Mouse (Mus musculus) heart, embryonic 11.5 days (tissue): Measurements from ENCODE around the gene Gm20696. TPM values are rescaled to one million over a fixed set of nuclear protein-coding genes. Genes with fewer than 3 reads are reported as not detected.

Experiments
- ATAC-seq: fragments of 200-750 bp; cut with Nextera tagmentation; replicated peaks from 2 replicates; pipeline ENCODE4 v1.8.0; 2017; ENCODE audit warnings: moderate library complexity; ENCODE audit not compliant: insufficient number of reproducible peaks, low FRiP score, low TSS enrichment
- H3K27ac ChIP-seq: fragments of 300-500 bp; sonication (generic); 2 replicates; pipeline ENCODE4 v1.5.1; 2014; ENCODE audit warnings: mild to moderate bottlenecking, low read depth, low read length
- H3K27me3 ChIP-seq: fragments of 300-500 bp; sonication (generic); 2 replicates; pipeline ENCODE4 v1.6.1; 2014; ENCODE audit warnings: mild to moderate bottlenecking, low read length, mixed read lengths; ENCODE audit not compliant: control insufficient read depth, insufficient read depth
- H3K36me3 ChIP-seq: fragments of 300-500 bp; sonication (generic); 2 replicates; pipeline ENCODE4 v1.6.1; 2014; ENCODE audit warnings: mild to moderate bottlenecking, low read length, moderate library complexity, mixed read lengths; ENCODE audit not compliant: control insufficient read depth, insufficient read depth
- H3K4me1 ChIP-seq: fragments of 300-500 bp; sonication (generic); 2 replicates; pipeline ENCODE4 v1.6.1; 2014; ENCODE audit warnings: low read length; ENCODE audit not compliant: control insufficient read depth, insufficient read depth
- H3K4me2 ChIP-seq: fragments of 300-500 bp; sonication (generic); 2 replicates; pipeline ENCODE4 v1.6.1; 2014; ENCODE audit warnings: mild to moderate bottlenecking, moderate library complexity
- H3K4me3 ChIP-seq: fragments of 300-500 bp; sonication (generic); 2 replicates; pipeline ENCODE4 v1.5.1; 2014; ENCODE audit warnings: low read depth, low read length
- H3K9ac ChIP-seq: fragments of 300-500 bp; sonication (generic); 2 replicates; pipeline ENCODE4 v1.6.1; 2014; ENCODE audit warnings: mild to moderate bottlenecking, low read depth, low read length, moderate library complexity
- H3K9me3 ChIP-seq: fragments of 300-500 bp; sonication (generic); replicated peaks from 2 replicates; pipeline ENCODE4 v1.6.1; 2016; ENCODE audit warnings: low read length; ENCODE audit not compliant: control insufficient read depth
- WGBS: fragments of 180-500 bp; shearing (Covaris S2); extraction: QIAGEN DNeasy Blood & Tissue Kit; methylation state at CpG from one replicate; pipeline ENCODE4 v1.1.7; 2014; ENCODE audit not compliant: insufficient replicate concordance; 5-methylcytosine and 5-hydroxymethylcytosine counted together
- polyA plus RNA-seq: library from polyadenylated mRNA; unstranded; fragments of >200 nt; fragmentation: Nextera tagmentation; extraction: Ambion mirVana; gene quantifications from 2 replicates; pipeline ENCODE4 v1.2.1, GENCODE M21; 2014

Gene Gm20696
- polyA plus RNA-seq, 1 experiment from 2014 or later = 4.0 TPM

DNA sequence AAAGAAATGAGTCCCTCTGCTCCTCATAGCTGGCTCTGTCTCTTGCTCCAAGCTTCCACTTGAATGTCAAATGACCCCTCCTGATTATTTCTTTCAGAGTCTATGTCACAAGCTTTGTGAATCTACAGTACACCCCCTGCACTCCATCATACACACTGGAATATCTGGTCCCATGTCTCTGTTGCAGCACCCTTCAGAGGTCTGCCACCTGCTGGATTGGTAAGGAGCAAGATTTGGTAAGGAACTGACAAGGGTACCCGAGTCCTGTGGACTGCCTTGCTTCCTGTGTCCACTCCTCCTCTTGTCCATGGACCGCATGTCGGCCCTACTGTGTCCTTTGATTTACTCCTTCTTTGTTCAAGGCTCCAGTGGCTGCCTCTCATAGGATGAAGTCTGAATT is 5.2 kb upstream of the Gm20696 start:
- no peaks in the 10 kb centered on the region for H3K9me3 ChIP-seq
- no peak overlapping the region for H3K4me2 ChIP-seq
- 64% methylated on average over 3 of the region's 3 CpGs for WGBS
- no peak overlapping the region for H3K9ac ChIP-seq
- no peaks in the 10 kb centered on the region for H3K36me3 ChIP-seq
- no peak overlapping the region for H3K27ac ChIP-seq
- ATAC-seq = no peak
- peaks cover 13% of the 10 kb centered on the region; the same call in 1 of the 2 replicates for H3K27me3 ChIP-seq
- H3K4me1 ChIP-seq = no peaks in the 10 kb centered on the region
- no peak overlapping the region for H3K4me3 ChIP-seq

DNA sequence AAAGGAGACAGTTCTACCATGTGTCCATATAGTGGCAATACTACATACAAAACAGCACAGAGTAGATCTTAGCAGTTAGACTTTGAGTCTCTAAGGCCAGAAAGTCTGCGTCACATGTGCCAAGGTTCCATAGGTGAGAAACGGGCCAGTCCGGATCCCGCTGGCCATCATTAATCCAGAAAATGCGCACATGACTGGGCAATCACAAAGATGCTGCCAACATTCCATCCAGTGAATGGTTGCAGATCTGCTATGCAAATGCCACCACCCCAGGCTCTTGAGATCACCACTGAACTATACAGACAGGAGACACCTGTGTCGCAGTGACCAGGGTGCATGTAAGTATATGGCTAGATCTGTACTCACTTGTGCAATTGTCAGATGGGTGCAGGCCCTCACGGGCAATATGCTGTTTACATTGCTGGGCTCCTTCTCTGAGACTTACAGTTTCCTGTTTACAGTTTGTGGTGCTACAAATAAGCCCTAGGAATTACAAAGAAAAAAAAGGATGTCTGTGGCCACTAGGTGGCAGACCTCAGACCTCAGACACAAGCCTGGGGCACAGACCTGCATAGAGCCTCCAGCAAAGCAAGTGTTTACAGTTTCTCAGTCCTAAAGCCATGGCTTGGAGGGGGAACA is 4.0 kb upstream of the Gm20696 start:
- H3K27ac ChIP-seq = no peak overlapping the region
- H3K27me3 ChIP-seq = peaks cover 15% of the 10 kb centered on the region; the same call in 1 of the 2 replicates
- no peaks in the 10 kb centered on the region for H3K9me3 ChIP-seq
- H3K4me2 ChIP-seq = no peak overlapping the region
- H3K4me1 ChIP-seq = no peaks in the 10 kb centered on the region
- H3K4me3 ChIP-seq = no peak overlapping the region
- 76% methylated on average over 7 of the region's 7 CpGs for WGBS
- no peak overlapping the region for H3K9ac ChIP-seq
- no peaks in the 10 kb centered on the region for H3K36me3 ChIP-seq
- no peak for ATAC-seq

DNA sequence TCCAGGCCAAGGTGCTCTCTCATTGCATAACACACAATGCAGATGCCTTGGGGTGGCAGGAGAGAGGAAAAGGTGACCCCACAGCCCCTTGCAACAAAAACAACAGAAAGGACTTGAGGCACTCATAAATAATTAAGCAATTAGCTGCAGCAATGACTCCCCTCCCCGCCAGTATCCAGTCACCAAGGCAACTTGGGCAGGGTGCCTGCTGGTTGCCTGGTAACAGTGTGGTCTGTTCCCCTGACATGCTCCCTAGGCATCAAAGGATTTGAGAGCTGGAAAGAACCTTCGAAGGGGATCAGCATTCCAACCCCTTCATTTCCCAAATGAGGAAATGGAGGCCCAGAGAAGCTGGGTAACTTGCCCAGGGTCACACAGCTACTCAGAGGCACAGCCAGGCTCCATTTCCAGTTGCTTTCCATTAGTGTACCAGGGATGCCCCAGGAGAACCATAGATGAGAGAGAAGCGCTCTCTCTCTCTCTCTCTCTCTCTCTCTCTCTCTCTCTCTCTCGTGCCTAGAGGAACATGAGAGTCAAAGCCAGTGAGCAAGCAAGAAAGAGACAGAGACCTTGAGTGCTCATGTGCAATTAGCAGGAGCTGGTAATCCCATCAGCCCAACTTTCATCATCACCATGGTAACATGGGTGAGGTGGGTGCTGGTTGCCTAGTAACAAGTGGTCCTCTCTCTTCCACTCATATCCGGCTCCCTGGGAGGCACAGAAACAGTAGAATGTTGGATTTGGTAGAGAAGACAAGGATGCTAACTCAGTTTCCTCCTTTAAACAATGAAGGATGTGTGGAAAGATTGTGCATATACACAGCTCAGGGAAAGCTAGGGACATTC is 3.1 kb upstream of the Gm20696 start:
- ATAC-seq = no peak
- Histone ChIP-seq H3K9me3 (no peaks in the 10 kb centered on the region), H3K4me1 (no peaks in the 10 kb centered on the region), H3K36me3 (no peaks in the 10 kb centered on the region), H3K4me3 (no peak overlapping the region), H3K27ac (no peak overlapping the region), H3K27me3 (peaks cover 18% of the 10 kb centered on the region; the same call in 1 of the 2 replicates), H3K4me2 (no peak overlapping the region), H3K9ac (no peak overlapping the region)
- WGBS = 44% methylated on average over 4 of the region's 5 CpGs

DNA sequence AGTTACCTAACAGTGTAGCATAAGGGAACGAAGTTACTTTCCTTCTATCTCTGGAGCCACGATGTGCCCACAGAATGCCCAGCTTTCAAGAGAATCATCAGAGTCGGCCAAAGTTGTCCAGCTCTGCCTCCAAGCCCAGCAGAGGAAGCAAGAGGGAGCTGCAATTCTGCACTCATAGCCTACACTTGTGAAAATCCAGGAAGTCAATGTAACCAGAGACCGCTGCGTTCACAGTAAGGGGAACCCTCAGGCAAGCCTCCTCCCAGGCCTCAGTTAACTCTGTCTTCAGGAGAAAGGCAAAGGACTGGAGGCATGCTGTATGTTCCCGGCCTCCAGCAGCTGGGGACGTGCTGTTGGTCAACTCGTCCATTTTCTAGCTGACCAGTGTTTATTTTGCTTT is 693 bp upstream of the Gm20696 start:
- Histone ChIP-seq H3K4me1 (no peaks in the 10 kb centered on the region), H3K4me2 (peak overlapping the region; percentile 92), H3K27me3 (peaks cover 18% of the 10 kb centered on the region; the same call in 1 of the 2 replicates), H3K27ac (no peak overlapping the region; the same call in 1 of the 2 replicates), H3K9me3 (no peaks in the 10 kb centered on the region), H3K4me3 (no peak overlapping the region), H3K36me3 (no peaks in the 10 kb centered on the region), H3K9ac (no peak overlapping the region)
- WGBS = 49% methylated on average over 8 of the region's 8 CpGs
- ATAC-seq = no peak

DNA sequence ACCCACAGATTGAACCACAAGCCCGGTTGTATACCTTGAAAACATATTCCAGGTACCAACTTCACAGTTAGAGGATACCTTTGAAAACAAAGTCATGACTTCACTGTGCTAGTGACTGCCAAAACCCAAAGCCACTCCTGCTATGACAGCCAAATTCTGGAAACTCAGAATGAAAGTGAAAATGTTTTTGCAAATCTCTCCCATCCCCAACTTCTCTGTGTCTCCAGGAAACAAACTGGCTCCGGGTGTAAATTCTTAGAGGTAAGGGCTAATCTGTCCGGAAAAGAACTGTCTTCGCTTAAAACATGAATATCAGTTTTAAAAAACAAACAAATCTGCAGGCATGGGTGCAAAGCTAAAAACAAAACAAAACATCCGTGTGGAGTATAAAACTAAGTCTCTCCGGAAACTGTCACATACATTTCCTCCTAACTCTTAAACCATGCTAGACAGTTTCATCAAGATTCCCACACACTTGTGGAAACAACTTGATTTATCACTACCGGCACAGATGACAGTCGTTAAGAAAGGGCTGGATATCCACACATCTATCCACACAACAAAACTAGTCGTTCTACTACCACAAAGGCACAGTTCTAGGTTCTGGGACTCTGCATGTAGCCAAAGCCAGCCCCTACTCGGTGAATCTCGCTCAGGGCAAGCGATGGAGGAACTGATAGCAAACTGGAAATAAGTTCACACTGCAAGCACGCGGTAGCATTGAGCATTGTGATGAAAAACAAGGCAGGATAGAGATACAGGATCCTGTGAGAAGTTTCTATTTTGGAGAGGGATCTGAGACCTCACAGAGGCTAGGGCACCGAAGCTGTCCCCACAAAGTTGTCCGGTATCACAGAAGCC is 910 bp downstream of the Gm20696 start:
- Histone ChIP-seq H3K36me3 (no peaks in the 10 kb centered on the region), H3K27ac (no peak overlapping the region), H3K4me1 (no peaks in the 10 kb centered on the region), H3K27me3 (peaks cover 18% of the 10 kb centered on the region; the same call in 1 of the 2 replicates), H3K9ac (peak overlapping the region; percentile 87), H3K9me3 (no peaks in the 10 kb centered on the region), H3K4me2 (peak overlapping the region; percentile 92), H3K4me3 (peak overlapping the region; percentile 69)
- ATAC-seq = no peak
- WGBS = 27% methylated on average over 16 of the region's 16 CpGs

DNA sequence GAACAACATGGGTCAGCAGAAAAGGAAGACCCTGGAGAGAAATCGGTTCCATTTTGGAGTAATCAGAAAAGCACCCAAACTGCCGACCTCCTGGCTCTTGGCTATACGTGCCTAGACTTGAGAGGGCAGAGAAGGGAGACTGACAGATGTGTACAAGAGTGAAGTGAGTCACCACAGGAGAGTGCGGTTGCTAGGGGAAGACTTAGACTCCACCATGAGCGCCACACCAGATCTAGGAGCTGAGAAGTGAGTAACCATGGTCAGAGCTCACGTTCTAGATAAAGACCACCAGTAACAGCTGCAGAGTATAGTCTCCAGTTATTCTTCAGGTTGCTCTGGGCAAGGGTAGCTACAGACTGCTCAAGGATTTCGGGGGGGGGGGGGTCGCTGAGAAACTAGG is 3.4 kb downstream of the Gm20696 start:
- WGBS = 71% methylated on average over 8 of the region's 8 CpGs
- no peak for ATAC-seq
- Histone ChIP-seq H3K9me3 (no peaks in the 10 kb centered on the region), H3K4me2 (no peak overlapping the region), H3K36me3 (no peaks in the 10 kb centered on the region), H3K9ac (no peak overlapping the region), H3K27ac (no peak overlapping the region), H3K4me3 (no peak overlapping the region), H3K27me3 (0 out of 2 replicates have a peak, but pooled peaks cover 10% of the 10 kb centered on the region), H3K4me1 (no peaks in the 10 kb centered on the region)

DNA sequence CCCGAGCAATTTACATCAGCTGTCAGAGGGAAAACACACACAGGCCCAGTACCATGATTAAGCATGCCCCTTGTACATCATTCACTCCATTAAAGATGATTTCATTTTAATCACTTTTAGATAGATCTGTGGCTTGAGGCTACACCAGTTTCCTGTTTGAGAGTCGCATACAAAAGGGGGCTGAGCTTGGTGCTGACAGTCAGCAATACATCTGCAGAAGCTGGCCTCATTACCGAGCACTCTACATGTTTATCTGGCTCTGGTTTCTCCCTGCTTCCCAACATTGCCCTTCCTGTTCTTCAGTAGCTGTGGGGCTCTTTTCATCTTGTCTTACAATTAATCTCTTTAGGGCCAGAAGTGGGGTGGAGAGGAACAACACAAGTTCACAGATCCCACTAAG is 6.2 kb downstream of the Gm20696 start:
- WGBS = 36% methylated on average over 3 of the region's 3 CpGs
- no peak for ATAC-seq

DNA sequence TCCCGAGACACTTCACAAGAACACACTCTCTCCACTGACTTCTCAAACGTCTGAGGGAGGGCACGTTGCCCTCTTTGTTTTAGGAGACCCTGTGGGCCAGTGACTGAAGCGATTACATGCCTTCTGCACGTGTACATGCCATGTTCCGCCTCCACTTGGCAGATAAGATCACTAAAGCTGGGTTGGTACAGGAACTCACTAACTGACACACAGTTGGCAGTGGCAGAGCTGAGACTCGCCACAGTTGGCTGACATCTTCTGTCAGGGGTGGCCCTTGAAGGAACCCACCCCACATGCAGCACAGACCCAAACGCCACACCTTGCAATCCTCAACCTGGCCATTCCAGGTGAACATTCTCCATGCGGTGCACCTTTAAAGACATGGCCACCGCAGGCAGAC is 8.0 kb downstream of the Gm20696 start:
- Histone ChIP-seq H3K9me3 (no peaks in the 10 kb centered on the region), H3K4me2 (no peak overlapping the region), H3K27me3 (no peaks in the 10 kb centered on the region), H3K9ac (no peak overlapping the region), H3K36me3 (no peaks in the 10 kb centered on the region), H3K27ac (no peak overlapping the region), H3K4me1 (no peaks in the 10 kb centered on the region), H3K4me3 (no peak overlapping the region)
- 79% methylated on average over 10 of the region's 10 CpGs for WGBS
- ATAC-seq = no peak

More for the DNA sequence above, 6.2 kb downstream of the Gm20696 start:
- Histone ChIP-seq H3K4me1 (no peaks in the 10 kb centered on the region), H3K4me2 (no peak overlapping the region), H3K36me3 (no peaks in the 10 kb centered on the region), H3K27ac (no peak overlapping the region), H3K4me3 (no peak overlapping the region), H3K9me3 (no peaks in the 10 kb centered on the region), H3K27me3 (0 out of 2 replicates have a peak, but pooled peaks cover 3% of the 10 kb centered on the region), H3K9ac (no peak overlapping the region)
